Mouse (Mus musculus): ENCODE data around the gene Klf3. TPM values are rescaled to one million over a fixed set of nuclear protein-coding genes. Genes with fewer than 3 reads are reported as not detected.

Gene Klf3
- total and polyA plus RNA-seq, 2 experiments from 2014 or later, result 14.8 to 33.7 TPM

GRCm38 (mm10) chr5:64847305-64847704 lies 44.1 kb downstream of the Klf3 start:
- H3K4me2 ChIP-seq (ENCODE audit: low read depth), result no peak overlapping the region
- no peaks in the 10 kb centered on the region for H3K4me1 ChIP-seq (ENCODE audit: insufficient read depth)
- no peak overlapping the region for H3K27ac ChIP-seq (ENCODE audit: low read depth, low read length)
- H3K27me3 ChIP-seq (ENCODE audit: insufficient read depth, low read length), result no peaks in the 10 kb centered on the region
- no peak for DNase-seq
- no peak for TF ChIP-seq CTCF (IDR thresholded peaks at IDR 0.05; ENCODE audit: low read depth)
- no peaks in the 10 kb centered on the region for H3K9me3 ChIP-seq (ENCODE audit: low read length)
- H3K36me3 ChIP-seq (ENCODE audit: insufficient read depth), result no peaks in the 10 kb centered on the region
- 86% methylated on average over 2 of the region's 2 CpGs for WGBS
- H3K4me3 ChIP-seq (ENCODE audit: low read depth, low read length), result no peak overlapping the region
- no peak for ATAC-seq
- H3K9ac ChIP-seq, result no peak overlapping the region

GRCm38 (mm10) chr5:64849892-64850291 lies 46.7 kb downstream of the Klf3 start:
- Histone ChIP-seq H3K9ac (no peak overlapping the region), H3K4me1 (ENCODE audit: insufficient read depth) (no peaks in the 10 kb centered on the region), H3K36me3 (ENCODE audit: insufficient read depth) (no peaks in the 10 kb centered on the region), H3K27me3 (ENCODE audit: insufficient read depth, low read length) (no peaks in the 10 kb centered on the region), H3K4me2 (ENCODE audit: low read depth) (no peak overlapping the region), H3K9me3 (ENCODE audit: low read length) (peaks cover 1% of the 10 kb centered on the region; the same call in 1 of the 2 replicates), H3K27ac (ENCODE audit: low read depth, low read length) (no peak overlapping the region), H3K4me3 (ENCODE audit: low read depth, low read length) (no peak overlapping the region)
- WGBS, result 83% methylated on average over 7 of the region's 7 CpGs
- no peak for ATAC-seq
- no peak for TF ChIP-seq CTCF (IDR thresholded peaks at IDR 0.05; ENCODE audit: low read depth)
- no peak for DNase-seq

DNA sequence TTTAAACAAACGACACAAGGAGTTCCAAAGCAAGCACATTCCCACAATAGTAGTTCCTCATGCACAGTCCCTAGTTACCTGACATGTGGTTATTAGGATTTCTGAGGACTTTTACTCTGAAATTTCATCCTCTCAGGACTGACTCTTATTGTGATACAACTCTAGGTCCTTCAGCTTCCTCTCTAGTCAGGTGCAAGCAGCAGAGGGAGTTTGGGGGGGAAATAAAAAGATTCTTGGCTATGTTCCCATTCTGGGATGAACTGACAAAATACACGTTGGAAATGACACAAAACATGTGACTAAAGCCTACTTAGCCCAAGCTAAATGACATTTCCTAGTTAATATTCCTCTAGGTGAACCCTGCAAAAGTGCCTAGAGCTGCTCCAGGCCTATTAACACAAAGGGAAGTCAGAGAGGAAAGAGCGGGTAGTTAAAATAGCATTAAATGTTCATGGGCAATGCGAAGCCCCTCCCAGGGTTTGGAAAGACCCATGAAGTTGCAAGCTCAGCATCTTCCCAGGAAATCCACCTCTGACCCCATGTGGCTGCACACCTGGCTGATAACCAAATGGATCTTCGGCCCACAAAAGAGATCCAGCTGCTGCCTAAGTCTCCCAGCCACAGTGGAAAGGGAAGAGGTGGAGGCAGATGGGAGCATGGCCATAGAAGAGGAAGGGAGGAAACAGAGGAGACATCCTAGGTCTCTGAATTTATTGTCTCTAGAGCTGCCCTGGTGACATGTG lies 49.6 kb downstream of the Klf3 start:
- Histone ChIP-seq H3K9me3 (ENCODE audit: low read length) (peaks cover 14% of the 10 kb centered on the region; the same call in 1 of the 2 replicates), H3K9ac (no peak overlapping the region), H3K27ac (ENCODE audit: low read depth, low read length) (no peak overlapping the region), H3K36me3 (ENCODE audit: insufficient read depth) (no peaks in the 10 kb centered on the region), H3K4me1 (ENCODE audit: insufficient read depth) (no peaks in the 10 kb centered on the region), H3K4me3 (ENCODE audit: low read depth, low read length) (no peak overlapping the region), H3K27me3 (ENCODE audit: insufficient read depth, low read length) (no peaks in the 10 kb centered on the region), H3K4me2 (ENCODE audit: low read depth) (no peak overlapping the region)
- no peak for TF ChIP-seq CTCF (IDR thresholded peaks at IDR 0.05; ENCODE audit: low read depth)
- peak; percentile 78 for ATAC-seq
- peak; percentile 41 for DNase-seq
- 42% methylated on average over 5 of the region's 5 CpGs for WGBS

DNA sequence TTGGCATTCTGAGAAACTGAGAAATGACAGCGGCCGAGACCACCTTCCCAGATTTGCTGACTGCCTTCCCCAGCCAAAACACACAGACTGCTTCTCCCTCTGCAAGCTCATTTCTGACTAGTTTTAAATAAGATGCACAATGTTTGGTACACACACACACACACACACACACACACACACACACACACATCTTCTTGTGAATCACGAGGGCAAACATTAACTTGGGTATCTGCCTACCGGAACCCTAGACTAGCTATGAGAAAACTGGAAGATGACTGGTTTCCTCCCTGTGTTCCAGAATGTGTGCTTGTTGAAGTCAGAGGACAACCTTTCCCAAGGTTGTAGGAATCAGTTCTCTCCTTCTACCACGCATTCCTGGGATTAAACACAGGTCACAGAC lies 50.2 kb downstream of the Klf3 start:
- Histone ChIP-seq H3K27ac (ENCODE audit: low read depth, low read length) (no peak overlapping the region), H3K36me3 (ENCODE audit: insufficient read depth) (no peaks in the 10 kb centered on the region), H3K9ac (no peak overlapping the region), H3K9me3 (ENCODE audit: low read length) (peaks cover 14% of the 10 kb centered on the region; the same call in 1 of the 2 replicates), H3K27me3 (ENCODE audit: insufficient read depth, low read length) (no peaks in the 10 kb centered on the region), H3K4me1 (ENCODE audit: insufficient read depth) (no peaks in the 10 kb centered on the region), H3K4me2 (ENCODE audit: low read depth) (no peak overlapping the region), H3K4me3 (ENCODE audit: low read depth, low read length) (no peak overlapping the region)
- no peak for TF ChIP-seq CTCF (IDR thresholded peaks at IDR 0.05; ENCODE audit: low read depth)
- WGBS, result 78% methylated on average over 5 of the region's 5 CpGs
- ATAC-seq (peak; percentile 34; the same call in 1 of the 2 replicates), DNase-seq (no peak)

GRCm38 (mm10) chr5:64855199-64855598 lies 52.0 kb downstream of the Klf3 start:
- Histone ChIP-seq H3K27me3 (ENCODE audit: insufficient read depth, low read length) (no peaks in the 10 kb centered on the region), H3K9me3 (ENCODE audit: low read length) (peaks cover 14% of the 10 kb centered on the region; the same call in 1 of the 2 replicates), H3K36me3 (ENCODE audit: insufficient read depth) (no peaks in the 10 kb centered on the region), H3K4me3 (ENCODE audit: low read depth, low read length) (no peak overlapping the region), H3K27ac (ENCODE audit: low read depth, low read length) (no peak overlapping the region), H3K4me1 (ENCODE audit: insufficient read depth) (no peaks in the 10 kb centered on the region), H3K9ac (no peak overlapping the region), H3K4me2 (ENCODE audit: low read depth) (no peak overlapping the region)
- no peak for TF ChIP-seq CTCF (IDR thresholded peaks at IDR 0.05; ENCODE audit: low read depth)
- no peak for DNase-seq
- no peak for ATAC-seq

DNA sequence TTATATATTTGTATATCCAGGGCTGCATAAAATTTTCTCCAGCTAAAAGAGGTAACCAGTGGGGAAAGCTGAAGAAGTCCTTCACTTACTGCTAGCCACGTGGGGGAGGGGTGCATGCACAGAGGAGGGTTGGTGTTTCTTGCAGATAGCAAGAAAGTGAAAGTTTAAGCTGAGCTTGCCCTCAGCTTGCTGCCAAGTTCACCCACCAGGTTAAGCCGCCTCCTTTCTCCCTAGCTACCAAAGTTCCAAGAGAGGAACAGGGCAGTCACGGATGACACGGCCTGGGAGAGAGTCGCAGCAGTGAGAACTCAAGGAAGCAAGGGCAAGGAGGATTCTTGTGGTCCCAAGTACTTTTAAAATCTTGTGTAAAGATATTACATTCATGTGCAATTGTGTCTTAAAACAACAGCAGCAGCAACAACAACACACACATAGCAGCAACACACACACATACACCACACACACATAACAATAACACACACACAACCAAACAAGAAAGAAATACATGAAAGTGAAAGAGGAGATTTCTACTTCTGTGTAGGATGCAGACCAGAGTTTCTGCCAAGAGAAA lies 57.8 kb downstream of the Klf3 start:
- no peak overlapping the region for H3K4me3 ChIP-seq (ENCODE audit: low read depth, low read length)
- no peak for DNase-seq

More for the DNA sequence above, 57.8 kb downstream of the Klf3 start:
- Histone ChIP-seq H3K4me2 (ENCODE audit: low read depth) (no peak overlapping the region), H3K27ac (ENCODE audit: low read depth, low read length) (no peak overlapping the region), H3K9me3 (ENCODE audit: low read length) (0 out of 2 replicates have a peak, but pooled peaks cover 4% of the 10 kb centered on the region), H3K9ac (no peak overlapping the region), H3K36me3 (ENCODE audit: insufficient read depth) (no peaks in the 10 kb centered on the region), H3K4me1 (ENCODE audit: insufficient read depth) (peaks cover 7% of the 10 kb centered on the region; the same call in 1 of the 2 replicates), H3K27me3 (ENCODE audit: insufficient read depth, low read length) (no peaks in the 10 kb centered on the region)
- no peak for ATAC-seq
- TF ChIP-seq CTCF (IDR thresholded peaks at IDR 0.05; ENCODE audit: low read depth), result no peak
- WGBS, result 76% methylated on average over 5 of the region's 5 CpGs

All from forebrain, postnatal 0 days (tissue).